Mouse (Mus musculus) CH12.LX (cell line): ENCODE measurements at regions not wholly inside any gene's neighbourhood (a gene's known extent, or its start where the extent isn't known, plus 50 kb on each side); places are given as distances from the start of the nearest gene placed in this dataset.

Experiments
- DNase-seq: peaks from one replicate; pipeline ENCODE4 v3.0.0-alpha.2; 2013; ENCODE audit errors: extremely low read depth
- H3K27ac ChIP-seq: 2 replicates; pipeline ENCODE4 v1.5.1; 2012; ENCODE audit warnings: low read depth, mild to moderate bottlenecking, control low read depth, moderate library complexity; ENCODE audit not compliant: insufficient read depth
- H3K27me3 ChIP-seq: replicated peaks from 2 replicates; pipeline ENCODE3; 2012; ENCODE audit warnings: inconsistent platforms
- H3K36me3 ChIP-seq, 2 experiments: replicated peaks in 1 of 2; 2 replicates each; pipeline versions ENCODE3 to v1.6.1; 2012; ENCODE audit warnings: inconsistent platforms in 1 of 2, low read length in 1 of 2, mild to moderate bottlenecking in 1 of 2, mixed read lengths in 1 of 2, moderate library complexity in 1 of 2; ENCODE audit not compliant: control insufficient read depth in 1 of 2, insufficient read depth in 1 of 2
- H3K4me1 ChIP-seq, 2 experiments: 2 replicates each; pipeline ENCODE4 v1.6.1; 2012; ENCODE audit warnings: inconsistent platforms in 1 of 2, moderate library complexity in 1 of 2; ENCODE audit not compliant: insufficient read depth in 2 of 2, control insufficient read depth in 1 of 2
- H3K4me2 ChIP-seq: 2 replicates; pipeline ENCODE4 v1.6.1; 2012; ENCODE audit warnings: low read depth, mild to moderate bottlenecking, control low read depth; ENCODE audit not compliant: poor library complexity, insufficient read depth, severe bottlenecking
- H3K4me3 ChIP-seq, 3 experiments: fragments of 150-350 bp in 1 of 3; sonication (generic) in 1 of 3; replicated peaks in 1 of 3; 2 replicates each; pipeline versions ENCODE3 to v1.5.1; 2011 to 2012; ENCODE audit warnings: low read depth in 2 of 3, low read length in 2 of 3, mild to moderate bottlenecking in 2 of 3, moderate library complexity in 2 of 3, control low read depth in 1 of 3, improper control_type of control experiment in 1 of 3, inconsistent platforms in 1 of 3, mixed read lengths in 1 of 3; ENCODE audit not compliant: poor library complexity in 1 of 3
- H3K79me2 ChIP-seq: replicated peaks from 2 replicates; pipeline ENCODE4 v1.6.1; 2012; ENCODE audit warnings: mild to moderate bottlenecking, moderate library complexity; ENCODE audit not compliant: control insufficient read depth, poor library complexity, insufficient read depth, severe bottlenecking; ENCODE audit errors: extremely low read depth
- H3K9ac ChIP-seq: 2 replicates; pipeline ENCODE4 v1.6.1; 2012; ENCODE audit warnings: low read depth, mild to moderate bottlenecking, control low read depth, moderate library complexity; ENCODE audit not compliant: insufficient read depth
- H3K9me3 ChIP-seq: replicated peaks from 2 replicates; pipeline ENCODE3; 2012; ENCODE audit warnings: low read length, inconsistent platforms, mixed read lengths
- BHLHE40 ChIP-seq: IDR thresholded peaks from 2 replicates; pipeline ENCODE4 v1.6.1; 2011; ENCODE audit warnings: mild to moderate bottlenecking, low read depth, low read length, improper control_type of control experiment
- EP300 ChIP-seq: IDR thresholded peaks from 2 replicates; pipeline ENCODE4 v1.6.1; 2011; ENCODE audit warnings: low read length, improper control_type of control experiment
- ETS1 ChIP-seq: conservative IDR thresholded peaks from 2 replicates; pipeline ENCODE4 v1.6.1; 2012; ENCODE audit warnings: low read depth, mild to moderate bottlenecking, inconsistent platforms, low read length, improper control_type of control experiment, moderate library complexity
- IRF4 ChIP-seq: IDR thresholded peaks from 2 replicates; pipeline ENCODE4 v1.6.1; 2014; ENCODE audit warnings: low read depth, mild to moderate bottlenecking, inconsistent platforms, low read length, improper control_type of control experiment
- JUN ChIP-seq: IDR thresholded peaks from 2 replicates; pipeline ENCODE4 v1.6.1; 2011; ENCODE audit warnings: low read depth, mild to moderate bottlenecking, low read length, improper control_type of control experiment, moderate library complexity; ENCODE audit not compliant: insufficient read depth
- MAFK ChIP-seq: IDR thresholded peaks from 2 replicates; pipeline ENCODE4 v1.6.1; 2011; ENCODE audit warnings: low read length, improper control_type of control experiment; ENCODE audit not compliant: insufficient replicate concordance
- MAZ ChIP-seq: IDR thresholded peaks from 2 replicates; pipeline ENCODE4 v1.6.1; 2012; ENCODE audit warnings: low read depth, mild to moderate bottlenecking, inconsistent platforms, low read length, improper control_type of control experiment, moderate library complexity
- MYC ChIP-seq: IDR thresholded peaks from 2 replicates; pipeline ENCODE4 v1.6.1; 2011; ENCODE audit warnings: low read depth, mild to moderate bottlenecking, improper control_type of control experiment, low read length
- NELFE ChIP-seq: IDR thresholded peaks from 2 replicates; pipeline ENCODE4 v1.6.1; 2011; ENCODE audit warnings: low read depth, low read length, improper control_type of control experiment
- PAX5 ChIP-seq: IDR thresholded peaks from 2 replicates; pipeline ENCODE4 v1.6.1; 2012; ENCODE audit warnings: low read length, inconsistent platforms, mixed read lengths
- RAD21 ChIP-seq: IDR thresholded peaks from 2 replicates; pipeline ENCODE4 v1.6.1; 2011; ENCODE audit warnings: low read depth, mild to moderate bottlenecking, low read length, improper control_type of control experiment, moderate library complexity
- SIN3A ChIP-seq: IDR thresholded peaks from 2 replicates; pipeline ENCODE4 v1.6.1; 2012; ENCODE audit warnings: low read length, improper control_type of control experiment, inconsistent platforms
- SMC3 ChIP-seq: IDR thresholded peaks from 2 replicates; pipeline ENCODE4 v1.6.1; 2011; ENCODE audit warnings: low read depth, low read length, improper control_type of control experiment
- TBP ChIP-seq: conservative IDR thresholded peaks from 2 replicates; pipeline ENCODE4 v1.6.1; 2011; ENCODE audit warnings: low read depth, low read length, improper control_type of control experiment
- UBTF ChIP-seq: IDR thresholded peaks from 2 replicates; pipeline ENCODE4 v1.6.1; 2012; ENCODE audit warnings: low read depth, mild to moderate bottlenecking, inconsistent platforms, low read length, improper control_type of control experiment, moderate library complexity
- USF1 ChIP-seq: IDR thresholded peaks from 2 replicates; pipeline ENCODE4 v1.6.1; 2014; ENCODE audit warnings: low read depth, mild to moderate bottlenecking, inconsistent platforms, low read length, improper control_type of control experiment
- ZMIZ1 ChIP-seq: IDR thresholded peaks from 2 replicates; pipeline ENCODE4 v1.6.1; 2012; ENCODE audit warnings: low read depth, mild to moderate bottlenecking, inconsistent platforms, low read length, improper control_type of control experiment
- ZNF384 ChIP-seq: IDR thresholded peaks from 2 replicates; pipeline ENCODE4 v1.6.1; 2012; ENCODE audit warnings: low read depth, low read length, improper control_type of control experiment, inconsistent platforms
- dilution Hi-C: fragments of 300-500 bp; cut with MboI; formaldehyde crosslinking; loops from 2 replicates; pipeline ENCODE4 v1.14.3; 2020; ENCODE audit warnings: low sequenced_read_pairs; ENCODE audit not compliant: extremely low pct_unique_long_range_greater_than_20kb, extremely low pct_ligation_motif_present
- in situ Hi-C: fragments of 300-500 bp; cut with MboI; formaldehyde crosslinking; loops from 3 replicates; pipeline ENCODE4 v1.14.3; 2019; ENCODE audit warnings: low sequenced_read_pairs, low pct_ligation_motif_present, low pct_unique_long_range_greater_than_20kb, mixed read lengths

DNA sequence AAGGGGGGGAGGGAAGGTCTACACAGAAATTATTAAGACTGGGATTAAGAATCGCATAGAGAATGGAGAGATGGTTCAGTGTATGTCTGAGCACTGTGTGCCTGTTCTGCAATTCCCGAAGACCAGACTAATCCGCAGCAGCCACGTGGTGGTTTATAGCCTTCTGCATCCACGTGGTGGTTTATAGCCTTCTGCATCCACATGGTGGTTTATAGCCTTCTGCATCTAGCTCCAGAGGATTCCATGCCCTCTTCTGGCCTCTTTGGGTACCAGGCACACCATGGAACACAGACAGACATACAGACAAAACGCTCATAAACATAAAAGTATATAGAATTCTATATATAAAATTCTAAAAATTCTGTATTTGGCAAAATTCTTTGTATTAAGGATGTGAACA lies 94.1 kb upstream of the Irx3 start:
- in situ Hi-C loops (no loop called here), dilution Hi-C loops (no loop called here)
- no peak for DNase-seq
- H3K27me3 ChIP-seq: no peaks in the 10 kb centered on the region
- H3K79me2 ChIP-seq: no peaks in the 10 kb centered on the region
- no peak overlapping the region for H3K4me2 ChIP-seq
- H3K36me3 ChIP-seq: no peaks in the 10 kb centered on the region
- TF ChIP-seq JUN (no peak), USF1 (no peak), IRF4 (no peak), RAD21 (no peak), MYC (no peak), SIN3A (no peak), SMC3 (no peak), BHLHE40 (no peak), TBP (no peak), EP300 (no peak), ZNF384 (no peak), MAFK (no peak), NELFE (no peak), UBTF (no peak), ETS1 (no peak), MAZ (no peak), PAX5 (no peak)
- no peak overlapping the region for H3K27ac ChIP-seq
- H3K9ac ChIP-seq: no peak overlapping the region
- no peaks in the 10 kb centered on the region for H3K4me1 ChIP-seq
- no peak overlapping the region for H3K4me3 ChIP-seq
- peaks cover 78% of the 10 kb centered on the region for H3K9me3 ChIP-seq

DNA sequence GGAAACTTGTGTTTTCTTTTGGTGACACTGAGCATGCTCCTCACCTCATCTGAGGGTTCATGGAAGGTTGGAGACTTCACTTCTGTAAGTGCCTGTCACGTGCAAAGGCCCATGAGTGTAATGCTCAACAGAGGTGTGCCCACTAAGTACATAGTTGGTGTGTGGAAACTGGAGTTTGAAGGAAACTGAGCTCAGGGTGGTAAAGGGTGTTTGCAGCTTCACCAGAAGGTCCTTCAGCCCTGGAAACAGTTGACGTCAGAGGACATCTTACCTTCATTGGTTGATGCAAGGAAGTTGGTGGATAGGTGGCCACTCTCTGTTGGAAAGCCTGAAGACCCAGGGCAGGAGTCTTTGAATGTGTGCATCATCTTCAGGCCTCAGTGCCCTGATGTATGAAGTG lies 83.0 kb upstream of the Irx3 start:
- Histone ChIP-seq H3K4me2 (no peak overlapping the region), H3K36me3 (no peaks in the 10 kb centered on the region), H3K4me3 (no peak overlapping the region), H3K79me2 (no peaks in the 10 kb centered on the region), H3K9ac (no peak overlapping the region), H3K27ac (no peak overlapping the region), H3K27me3 (no peaks in the 10 kb centered on the region), H3K4me1 (no peaks in the 10 kb centered on the region), H3K9me3 (peaks cover 76% of the 10 kb centered on the region)
- no peak for DNase-seq
- in situ Hi-C loops (no loop called here), dilution Hi-C loops (no loop called here)
- no peak for TF ChIP-seq ZMIZ1
